Mouse (Mus musculus) macrophage (primary cell): Measurements from ENCODE around the gene Sympk. TPM values are rescaled to one million over a fixed set of nuclear protein-coding genes. Genes with fewer than 3 reads are reported as not detected.

Experiments
- polyA plus RNA-seq: library from polyadenylated mRNA; stranded (reverse); fragments of 250-400 nt; gene quantifications from 3 replicates; pipeline ENCODE4 v1.2.4, GENCODE M21; 2018; ENCODE audit warnings: inconsistent platforms

Sympk gene
- polyA plus RNA-seq, 1 experiment from 2014 or later, result 34.2 TPM

Other genes with a start within 250 kb of the Sympk start
- gene Psg19, start 225.9 kb upstream of the Sympk start, polyA plus RNA-seq, result not detected in 3 replicates
- not detected in 3 replicates for gene Psg17, start 202.8 kb upstream of the Sympk start, polyA plus RNA-seq
- 3.2 to 7.3 TPM (median 3.3 TPM) in 3 replicates for gene Mill2, start 184.4 kb upstream of the Sympk start, polyA plus RNA-seq
- 1.3 to 1.4 TPM in 2 of 3 replicates, not detected in the other for gene Pglyrp1, start 153.0 kb upstream of the Sympk start, polyA plus RNA-seq
- gene Ccdc61, start 114.0 kb upstream of the Sympk start, polyA plus RNA-seq, result 4.1 to 8.9 TPM (median 8.4 TPM) in 3 replicates
- 0.01 TPM in 1 of 3 replicates, not detected in the others for gene Nova2, start 98.5 kb upstream of the Sympk start, polyA plus RNA-seq
- not detected in 3 replicates for gene Nanos2, start 37.0 kb upstream of the Sympk start, polyA plus RNA-seq
- gene Mypop, start 33.1 kb upstream of the Sympk start, polyA plus RNA-seq, result 0.25 to 0.49 TPM (median 0.46 TPM) in 3 replicates
- gene Irf2bp1, start 20.3 kb upstream of the Sympk start, polyA plus RNA-seq, result 7.1 to 12.7 TPM (median 12.6 TPM) in 3 replicates
- not detected in 3 replicates for gene Foxa3, start 839 bp upstream of the Sympk start, polyA plus RNA-seq
- gene Rsph6a, start 30.3 kb downstream of the Sympk start, polyA plus RNA-seq, result not detected in 3 replicates
- gene Dmwd, start 51.9 kb downstream of the Sympk start, polyA plus RNA-seq, result 0.19 to 12.9 TPM (median 0.32 TPM) in 3 replicates
- gene Dmpk, start 59.5 kb downstream of the Sympk start, polyA plus RNA-seq, result 0.66 to 30.4 TPM (median 0.95 TPM) in 3 replicates
- 0.22 to 0.68 TPM (median 0.24 TPM) in 3 replicates for gene Six5, start 70.2 kb downstream of the Sympk start, polyA plus RNA-seq
- not detected in 3 replicates for gene Gm4969, start 94.0 kb downstream of the Sympk start, polyA plus RNA-seq
- 3.8 to 6.0 TPM (median 4.4 TPM) in 3 replicates for gene Fbxo46, start 95.5 kb downstream of the Sympk start, polyA plus RNA-seq
- gene Qpctl, start 124.9 kb downstream of the Sympk start, polyA plus RNA-seq, result 9.0 to 15.2 TPM (median 12.0 TPM) in 3 replicates
- 19.9 to 46.5 TPM (median 29.5 TPM) in 3 replicates for gene Snrpd2, start 125.3 kb downstream of the Sympk start, polyA plus RNA-seq
- gene Gipr, start 141.8 kb downstream of the Sympk start, polyA plus RNA-seq, result not detected in 3 replicates
- gene Eml2, start 152.0 kb downstream of the Sympk start, polyA plus RNA-seq, result 14.8 to 23.5 TPM (median 15.4 TPM) in 3 replicates
- 0.09 TPM in 1 of 3 replicates, not detected in the others for gene Gpr4, start 188.2 kb downstream of the Sympk start, polyA plus RNA-seq
- gene Opa3, start 204.0 kb downstream of the Sympk start, polyA plus RNA-seq, result 17.8 to 20.2 TPM (median 18.5 TPM) in 3 replicates
- gene Vasp, start 247.4 kb downstream of the Sympk start, polyA plus RNA-seq, result 29.1 to 79.7 TPM (median 69.5 TPM) in 3 replicates